Mouse (Mus musculus): ENCODE measurements around the gene Atp5g1.

GRCm38 (mm10) chr11:96058309-96058708 lies 17.2 kb downstream of the Atp5g1 start:
- no peak for TF ChIP-seq CTCF (IDR thresholded peaks at IDR 0.05; ENCODE audit: low read depth, low read length)
- no peak for TF ChIP-seq EP300 (IDR thresholded peaks at IDR 0.05; ENCODE audit: insufficient read depth, low read depth, low read length)
- TF ChIP-seq POLR2A (IDR thresholded peaks at IDR 0.05; ENCODE audit: insufficient read depth, low read length), result no peak
